Mouse (Mus musculus) heart, embryonic 14.5 days (tissue): Measurements from ENCODE around the gene Rhobtb1. TPM values are rescaled to one million over a fixed set of nuclear protein-coding genes. Genes with fewer than 3 reads are reported as not detected.

ENCODE experiments used
- ATAC-seq: fragments of 200-750 bp; cut with Nextera tagmentation; 2 replicates; pipeline ENCODE4 v1.8.0; 2017; ENCODE audit warnings: low read depth, moderate TSS enrichment; ENCODE audit not compliant: insufficient number of reproducible peaks, insufficient read depth, low FRiP score
- H3K27ac ChIP-seq, 2 experiments: fragments of 200-500 bp in 1 of 2; fragments of 300-500 bp in 1 of 2; sonication (generic) in 1 of 2; replicated peaks in 1 of 2; 2 replicates each; pipeline ENCODE4 v1.5.1; 2012 to 2014; ENCODE audit warnings: low read depth in 2 of 2, low read length in 2 of 2, control low read depth in 1 of 2, mild to moderate bottlenecking in 1 of 2, mixed read lengths in 1 of 2; ENCODE audit not compliant: control insufficient read depth in 1 of 2, insufficient read depth in 1 of 2
- H3K27me3 ChIP-seq: fragments of 300-500 bp; sonication (generic); 2 replicates; pipeline ENCODE4 v1.6.1; 2014; ENCODE audit warnings: mild to moderate bottlenecking, low read length, control low read depth; ENCODE audit not compliant: control insufficient read depth, insufficient read depth
- H3K36me3 ChIP-seq: fragments of 300-500 bp; sonication (generic); 2 replicates; pipeline ENCODE4 v1.6.1; 2014; ENCODE audit warnings: mild to moderate bottlenecking, control low read depth, low read length, mixed read lengths; ENCODE audit not compliant: control insufficient read depth, insufficient read depth
- H3K4me1 ChIP-seq, 2 experiments: fragments of 200-500 bp in 1 of 2; fragments of 300-500 bp in 1 of 2; sonication (generic) in 1 of 2; 2 replicates each; pipeline ENCODE4 v1.6.1; 2012 to 2014; ENCODE audit warnings: low read length in 2 of 2, control low read depth in 1 of 2, mixed read lengths in 1 of 2; ENCODE audit not compliant: control insufficient read depth in 2 of 2, insufficient read depth in 2 of 2
- H3K4me2 ChIP-seq: fragments of 300-500 bp; sonication (generic); 2 replicates; pipeline ENCODE4 v1.6.1; 2014; ENCODE audit warnings: mild to moderate bottlenecking, low read length
- H3K4me3 ChIP-seq, 2 experiments: fragments of 200-500 bp in 1 of 2; fragments of 300-500 bp in 1 of 2; sonication (generic) in 1 of 2; 2 replicates each; pipeline ENCODE4 v1.5.1; 2012 to 2014; ENCODE audit warnings: low read length in 2 of 2, mild to moderate bottlenecking in 2 of 2, control low read depth in 1 of 2, low read depth in 1 of 2, moderate library complexity in 1 of 2; ENCODE audit not compliant: control insufficient read depth in 1 of 2, insufficient read depth in 1 of 2
- H3K9ac ChIP-seq: fragments of 300-500 bp; sonication (generic); 2 replicates; pipeline ENCODE4 v1.6.1; 2014; ENCODE audit warnings: mild to moderate bottlenecking, low read length
- H3K9me3 ChIP-seq: fragments of 300-500 bp; sonication (generic); 2 replicates; pipeline ENCODE4 v1.6.1; 2016; ENCODE audit warnings: low read length, control low read depth; ENCODE audit not compliant: control insufficient read depth
- WGBS: fragments of 180-500 bp; shearing (Covaris S2); extraction: QIAGEN DNeasy Blood & Tissue Kit; methylation state at CpG from one replicate; pipeline ENCODE4 v1.1.7; 2014; 5-methylcytosine and 5-hydroxymethylcytosine counted together
- polyA plus RNA-seq: library from polyadenylated mRNA; unstranded; fragments of >200 nt; fragmentation: Nextera tagmentation; extraction: Ambion mirVana; gene quantifications from 2 replicates; pipeline ENCODE4 v1.2.1, GENCODE M21; 2014

Rhobtb1 gene
- polyA plus RNA-seq, 1 experiment from 2014 or later: 38.6 TPM

DNA sequence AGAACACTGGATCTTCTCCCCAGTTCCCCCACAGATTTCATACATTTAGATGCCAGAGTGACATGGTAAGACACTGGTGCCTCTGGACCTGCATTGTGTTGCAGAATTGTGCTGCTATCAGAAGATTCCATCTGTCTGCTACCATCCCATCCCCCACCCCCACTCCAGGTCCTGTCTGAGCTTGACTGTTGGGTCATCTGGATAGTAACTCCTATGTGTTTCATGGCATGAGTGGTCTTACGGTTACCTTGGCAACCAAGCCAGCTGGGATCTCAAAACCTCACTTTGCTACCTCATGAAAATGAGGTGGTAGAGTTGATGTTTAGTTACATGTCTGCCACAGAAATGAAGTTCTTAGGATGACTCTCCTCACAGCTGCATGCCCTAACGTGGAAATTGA is 112.7 kb downstream of the Rhobtb1 start:
- Histone ChIP-seq H3K27me3 (no peaks in the 10 kb centered on the region), H3K9me3 (no peaks in the 10 kb centered on the region), H3K36me3 (peaks cover 27% of the 10 kb centered on the region), H3K9ac (no peak overlapping the region), H3K4me1 (peaks cover 32 to 77% of the 10 kb centered on the region in 2 experiments), H3K4me2 (no peak overlapping the region), H3K27ac (peak overlapping the region; percentile 66 to 91), H3K4me3 (no peak overlapping the region)
- WGBS: 73% methylated on average over 2 of the region's 2 CpGs
- ATAC-seq: no peak

DNA sequence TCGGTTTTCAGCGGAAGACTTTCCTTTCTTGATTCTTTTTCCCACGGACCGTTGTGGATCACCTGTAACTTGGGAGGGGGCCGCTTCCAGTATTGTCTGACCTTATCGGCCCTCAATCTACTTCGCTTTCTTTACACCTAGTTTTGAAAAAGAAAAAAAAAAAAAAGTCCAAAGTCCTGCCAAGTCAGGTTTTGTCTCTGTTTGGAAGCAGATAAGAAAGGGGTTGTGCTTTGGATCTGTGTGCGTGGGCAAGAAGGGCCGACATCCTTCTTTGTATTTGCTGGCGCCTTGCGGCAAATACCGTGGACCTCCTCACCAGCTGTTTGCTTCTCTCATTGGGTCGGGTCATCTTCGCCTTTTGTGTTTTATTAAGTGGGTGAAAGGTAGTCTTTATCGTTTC is 114.2 kb downstream of the Rhobtb1 start:
- WGBS: 61% methylated on average over 15 of the region's 15 CpGs
- Histone ChIP-seq H3K4me2 (peak overlapping the region; percentile 24), H3K27ac (peak overlapping the region in 1 of 2 experiments; percentile 39; a peak in 1 of 4 replicates), H3K4me3 (no peak overlapping the region), H3K36me3 (peaks cover 32% of the 10 kb centered on the region), H3K9ac (no peak overlapping the region; the same call in 1 of the 2 replicates), H3K27me3 (no peaks in the 10 kb centered on the region), H3K9me3 (no peaks in the 10 kb centered on the region), H3K4me1 (peaks cover 28 to 66% of the 10 kb centered on the region in 2 experiments)
- no peak for ATAC-seq

- Histone ChIP-seq H3K27ac (peak overlapping the region; percentile 6 to 59), H3K27me3 (no peaks in the 10 kb centered on the region), H3K4me2 (no peak overlapping the region), H3K9me3 (no peaks in the 10 kb centered on the region), H3K9ac (no peak overlapping the region), H3K4me1 (peaks cover 23 to 56% of the 10 kb centered on the region in 2 experiments), H3K36me3 (peaks cover 46% of the 10 kb centered on the region), H3K4me3 (no peak overlapping the region)
- no peak for ATAC-seq
- 45% methylated on average over 10 of the region's 10 CpGs for WGBS
Measured at GRCm38 (mm10) chr10:69268061-69268643, 116.9 kb downstream of the Rhobtb1 start.

- Histone ChIP-seq H3K9me3 (no peaks in the 10 kb centered on the region), H3K27ac (peak overlapping the region; percentile 49 to 71; a peak in 3 of 4 replicates), H3K4me1 (peaks cover 24 to 44% of the 10 kb centered on the region in 2 experiments), H3K9ac (no peak overlapping the region), H3K27me3 (no peaks in the 10 kb centered on the region), H3K4me2 (no peak overlapping the region), H3K36me3 (peaks cover 56% of the 10 kb centered on the region), H3K4me3 (no peak overlapping the region)
- ATAC-seq: no peak
- WGBS: 41% methylated on average over 10 of the region's 10 CpGs
Measured at GRCm38 (mm10) chr10:69271436-69271835, 120.2 kb downstream of the Rhobtb1 start.

DNA sequence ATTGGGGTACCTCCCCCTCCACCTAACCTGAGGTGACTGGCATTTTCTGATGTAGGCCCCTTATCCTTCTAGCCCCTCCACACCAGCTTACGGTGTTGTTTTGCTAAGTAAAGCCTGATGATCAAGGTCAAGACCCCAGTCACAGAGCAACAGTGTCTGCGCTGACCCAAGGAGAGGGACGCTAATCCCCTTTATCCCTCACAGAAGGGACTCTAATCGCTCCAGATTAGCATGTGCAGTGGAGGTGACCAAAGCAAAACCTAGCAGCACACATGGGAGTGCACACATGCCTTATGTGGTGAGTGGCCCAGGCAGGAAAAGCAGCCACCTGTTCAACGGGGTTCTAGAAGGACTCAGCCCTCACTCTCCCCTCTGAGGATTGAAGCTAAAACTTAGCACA is 123.0 kb downstream of the Rhobtb1 start:
- WGBS: 48% methylated on average over 5 of the region's 5 CpGs
- peaks cover 65% of the 10 kb centered on the region for H3K36me3 ChIP-seq
- ATAC-seq: peak; percentile 15; the same call in 1 of the 2 replicates
- H3K27ac ChIP-seq: peak overlapping the region; percentile 81 to 94
- no peak overlapping the region for H3K4me2 ChIP-seq
- no peaks in the 10 kb centered on the region for H3K9me3 ChIP-seq
- no peaks in the 10 kb centered on the region for H3K27me3 ChIP-seq
- peak overlapping the region; percentile 23; the same call in 1 of the 2 replicates for H3K9ac ChIP-seq
- H3K4me3 ChIP-seq: no peak overlapping the region
- peaks cover 20 to 40% of the 10 kb centered on the region in 2 experiments for H3K4me1 ChIP-seq

DNA sequence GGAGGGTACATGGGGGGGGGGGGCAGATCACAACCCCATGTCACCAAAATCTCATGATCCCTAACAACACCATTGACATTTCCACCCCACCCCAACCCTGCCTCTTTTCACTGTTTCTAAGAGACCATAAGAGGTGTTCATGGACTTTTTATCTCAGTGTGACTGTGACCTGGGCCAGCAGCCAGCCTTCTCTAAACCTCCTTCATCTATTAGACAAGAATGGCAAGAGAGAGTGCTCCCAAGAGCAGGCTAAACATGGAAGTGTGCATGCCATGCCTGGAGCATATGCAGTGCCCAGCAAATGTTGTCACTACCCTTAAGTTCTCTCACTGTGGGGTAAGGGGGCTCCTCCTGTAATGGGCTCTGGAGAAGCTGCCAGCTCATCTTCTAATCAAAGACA is 123.5 kb downstream of the Rhobtb1 start:
- no peaks in the 10 kb centered on the region for H3K27me3 ChIP-seq
- peaks cover 68% of the 10 kb centered on the region for H3K36me3 ChIP-seq
- peaks cover 20 to 40% of the 10 kb centered on the region in 2 experiments for H3K4me1 ChIP-seq
- H3K4me2 ChIP-seq: no peak overlapping the region
- peak overlapping the region; percentile 81 to 94 for H3K27ac ChIP-seq
- H3K9me3 ChIP-seq: no peaks in the 10 kb centered on the region
- no peak overlapping the region for H3K4me3 ChIP-seq
- H3K9ac ChIP-seq: no peak overlapping the region
- peak; percentile 74; the same call in 1 of the 2 replicates for ATAC-seq

GRCm38 (mm10) chr10:69275811-69276775 is 124.9 kb downstream of the Rhobtb1 start:
- Histone ChIP-seq H3K36me3 (peaks cover 65% of the 10 kb centered on the region), H3K27ac (peak overlapping the region; percentile 56 to 67), H3K4me3 (no peak overlapping the region), H3K4me2 (no peak overlapping the region), H3K9ac (peak overlapping the region; percentile 16; the same call in 1 of the 2 replicates), H3K4me1 (peaks cover 17 to 33% of the 10 kb centered on the region in 2 experiments), H3K9me3 (no peaks in the 10 kb centered on the region), H3K27me3 (no peaks in the 10 kb centered on the region)
- no peak for ATAC-seq
- WGBS: 62% methylated on average over 12 of the region's 12 CpGs
